Mouse (Mus musculus) cortical plate, adult 2 months (tissue): ENCODE results near the gene Sez6.

Experiments used
- CTCF ChIP-seq: fragments of 200-500 bp; IDR thresholded peaks from 2 replicates; pipeline ENCODE4 v1.5.1; 2011; ENCODE audit warnings: mild to moderate bottlenecking, control low read depth, low read length; ENCODE audit not compliant: insufficient read depth; ENCODE audit errors: extremely low read depth
- POLR2A ChIP-seq: fragments of 200-500 bp; IDR thresholded peaks from 2 replicates; pipeline ENCODE4 v1.6.1; 2011; ENCODE audit warnings: mild to moderate bottlenecking, low read length, control low read depth; ENCODE audit not compliant: insufficient read depth; ENCODE audit errors: extremely low read depth

GRCm38 (mm10) chr11:77923285-77923684, 7.3 kb upstream of the Sez6 start:
- TF ChIP-seq POLR2A: no peak
- TF ChIP-seq CTCF: no peak
